Mouse (Mus musculus) cortical plate, adult 2 months (tissue): ENCODE results near the gene Zbtb18.

Experiments used
- CTCF ChIP-seq: fragments of 200-500 bp; IDR thresholded peaks from 2 replicates; pipeline ENCODE4 v1.5.1; 2011; ENCODE audit warnings: mild to moderate bottlenecking, control low read depth, low read length; ENCODE audit not compliant: insufficient read depth; ENCODE audit errors: extremely low read depth
- POLR2A ChIP-seq: fragments of 200-500 bp; IDR thresholded peaks from 2 replicates; pipeline ENCODE4 v1.6.1; 2011; ENCODE audit warnings: mild to moderate bottlenecking, low read length, control low read depth; ENCODE audit not compliant: insufficient read depth; ENCODE audit errors: extremely low read depth

DNA sequence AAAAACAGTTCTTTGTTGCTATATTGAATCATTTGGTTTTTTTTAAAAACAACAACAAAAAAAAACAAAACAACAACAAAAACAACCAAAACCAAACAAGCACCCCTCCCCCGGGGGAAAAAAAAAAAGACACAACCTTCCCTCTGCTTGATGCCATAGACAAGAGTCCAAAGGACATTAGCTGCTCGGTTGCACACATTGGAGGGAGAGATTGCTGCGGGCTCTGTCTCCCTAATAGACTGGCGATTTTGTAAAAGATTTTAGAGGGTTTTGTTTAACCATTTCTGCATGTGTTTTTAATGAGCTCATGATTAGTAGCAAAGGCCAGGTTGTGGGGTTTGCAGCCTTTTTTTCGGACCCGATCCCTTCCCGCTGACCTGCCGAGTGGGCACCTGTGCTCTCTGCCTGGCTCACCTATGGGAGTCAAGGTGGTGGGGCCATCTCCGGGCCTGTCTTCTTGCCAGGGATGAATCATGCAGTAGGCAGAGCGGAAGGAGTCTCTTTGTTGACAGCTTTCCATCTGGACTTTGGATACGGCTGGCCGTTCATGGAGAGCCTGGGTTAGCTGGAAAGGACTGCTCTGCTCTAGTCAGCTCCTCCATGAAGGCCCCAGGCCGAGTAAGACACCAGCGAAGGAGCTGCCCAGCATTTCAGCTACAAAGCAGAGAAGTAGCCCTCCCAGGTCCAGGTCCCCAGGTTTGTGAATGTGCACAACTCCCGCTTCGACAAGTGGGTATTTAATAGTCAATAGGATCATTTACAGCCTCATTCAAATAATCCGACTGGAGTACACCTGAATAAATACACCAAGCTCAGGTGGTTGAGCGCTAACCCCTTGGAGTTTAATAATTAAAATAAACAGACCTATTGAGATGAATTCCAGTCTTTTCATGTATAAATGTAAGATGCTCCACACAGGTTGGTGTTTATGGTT, 16.6 kb downstream of the Zbtb18 start:
- TF ChIP-seq POLR2A = no peak
- TF ChIP-seq CTCF = no peak
